Mouse (Mus musculus): ENCODE data around the gene Rnf141. TPM values are rescaled to one million over a fixed set of nuclear protein-coding genes. Genes with fewer than 3 reads are reported as not detected.

Gene Rnf141
- polyA plus RNA-seq, 1 experiment from 2014 or later: 18.3 TPM

- Histone ChIP-seq H3K36me3 (no peaks in the 10 kb centered on the region), H3K27me3 (ENCODE audit: low read depth, poor library complexity, severe bottlenecking) (no peaks in the 10 kb centered on the region), H3K9me3 (replicated peaks) (no peaks in the 10 kb centered on the region), H3K4me3 (no peak overlapping the region), H3K4me1 (0 out of 2 replicates have a peak, but pooled peaks cover 6% of the 10 kb centered on the region), H3K27ac (no peak overlapping the region)
- WGBS: 89% methylated on average over 8 of the region's 8 CpGs
- DNase-seq (ENCODE audit: low spot score): no peak
Measured at GRCm38 (mm10) chr7:110854927-110855546, 10.8 kb upstream of the Rnf141 start.

GRCm38 (mm10) chr7:110854519-110854918 is 10.3 kb upstream of the Rnf141 start:
- Histone ChIP-seq H3K4me1 (0 out of 2 replicates have a peak, but pooled peaks cover 6% of the 10 kb centered on the region), H3K9me3 (replicated peaks) (no peaks in the 10 kb centered on the region), H3K27ac (no peak overlapping the region), H3K4me3 (no peak overlapping the region), H3K36me3 (no peaks in the 10 kb centered on the region), H3K27me3 (ENCODE audit: low read depth, poor library complexity, severe bottlenecking) (no peaks in the 10 kb centered on the region)
- WGBS: 71% methylated on average over 3 of the region's 3 CpGs
- DNase-seq (ENCODE audit: low spot score): no peak

- Histone ChIP-seq H3K36me3 (no peaks in the 10 kb centered on the region), H3K9me3 (replicated peaks) (no peaks in the 10 kb centered on the region), H3K4me1 (0 out of 2 replicates have a peak, but pooled peaks cover 6% of the 10 kb centered on the region), H3K27ac (no peak overlapping the region), H3K27me3 (ENCODE audit: low read depth, poor library complexity, severe bottlenecking) (no peaks in the 10 kb centered on the region), H3K4me3 (no peak overlapping the region)
- 77% methylated on average over 10 of the region's 10 CpGs for WGBS
- no peak for DNase-seq (ENCODE audit: low spot score)
Measured at GRCm38 (mm10) chr7:110853611-110854010, 9.4 kb upstream of the Rnf141 start.

GRCm38 (mm10) chr7:110851541-110852203 is 7.4 kb upstream of the Rnf141 start:
- Histone ChIP-seq H3K36me3 (no peaks in the 10 kb centered on the region), H3K4me1 (0 out of 2 replicates have a peak, but pooled peaks cover 6% of the 10 kb centered on the region), H3K9me3 (replicated peaks) (no peaks in the 10 kb centered on the region), H3K27me3 (ENCODE audit: low read depth, poor library complexity, severe bottlenecking) (no peaks in the 10 kb centered on the region), H3K4me3 (no peak overlapping the region), H3K27ac (no peak overlapping the region)
- 79% methylated on average over 7 of the region's 7 CpGs for WGBS
- no peak for DNase-seq (ENCODE audit: low spot score)

- Histone ChIP-seq H3K4me3 (no peak overlapping the region), H3K36me3 (no peaks in the 10 kb centered on the region), H3K4me1 (peaks cover 5% of the 10 kb centered on the region), H3K27ac (no peak overlapping the region), H3K9me3 (replicated peaks) (0 out of 2 replicates have a peak, but pooled peaks cover 3% of the 10 kb centered on the region), H3K27me3 (ENCODE audit: low read depth, poor library complexity, severe bottlenecking) (no peaks in the 10 kb centered on the region)
- DNase-seq (ENCODE audit: low spot score): no peak
- WGBS: 81% methylated on average over 1 of the region's 1 CpGs
Measured at GRCm38 (mm10) chr7:110848371-110848770, 4.1 kb upstream of the Rnf141 start.

GRCm38 (mm10) chr7:110847321-110847720 is 3.1 kb upstream of the Rnf141 start:
- Histone ChIP-seq H3K4me1 (peaks cover 8% of the 10 kb centered on the region), H3K27ac (no peak overlapping the region), H3K4me3 (no peak overlapping the region), H3K27me3 (ENCODE audit: low read depth, poor library complexity, severe bottlenecking) (no peaks in the 10 kb centered on the region), H3K9me3 (replicated peaks) (0 out of 2 replicates have a peak, but pooled peaks cover 3% of the 10 kb centered on the region), H3K36me3 (no peaks in the 10 kb centered on the region)
- WGBS: 90% methylated on average over 2 of the region's 2 CpGs
- DNase-seq (ENCODE audit: low spot score): no peak

GRCm38 (mm10) chr7:110840332-110840731 is 3.9 kb downstream of the Rnf141 start:
- 77% methylated on average over 4 of the region's 4 CpGs for WGBS
- peaks cover 8% of the 10 kb centered on the region for H3K36me3 ChIP-seq
- H3K9me3 ChIP-seq (replicated peaks): no peaks in the 10 kb centered on the region
- no peaks in the 10 kb centered on the region for H3K27me3 ChIP-seq (ENCODE audit: low read depth, poor library complexity, severe bottlenecking)
- H3K27ac ChIP-seq: no peak overlapping the region
- no peak overlapping the region for H3K4me3 ChIP-seq
- peaks cover 8% of the 10 kb centered on the region for H3K4me1 ChIP-seq
- no peak for DNase-seq (ENCODE audit: low spot score)

GRCm38 (mm10) chr7:110834522-110834921 is 9.7 kb downstream of the Rnf141 start:
- DNase-seq (ENCODE audit: low spot score): no peak
- 73% methylated on average over 3 of the region's 3 CpGs for WGBS
- no peaks in the 10 kb centered on the region for H3K27me3 ChIP-seq (ENCODE audit: low read depth, poor library complexity, severe bottlenecking)
- H3K4me3 ChIP-seq: no peak overlapping the region
- H3K27ac ChIP-seq: no peak overlapping the region
- peaks cover 32% of the 10 kb centered on the region for H3K36me3 ChIP-seq
- no peaks in the 10 kb centered on the region for H3K9me3 ChIP-seq (replicated peaks)
- H3K4me1 ChIP-seq: no peaks in the 10 kb centered on the region

GRCm38 (mm10) chr7:110834018-110834417 is 10.2 kb downstream of the Rnf141 start:
- Histone ChIP-seq H3K27me3 (ENCODE audit: low read depth, poor library complexity, severe bottlenecking) (no peaks in the 10 kb centered on the region), H3K4me1 (no peaks in the 10 kb centered on the region), H3K36me3 (peaks cover 37% of the 10 kb centered on the region), H3K4me3 (no peak overlapping the region), H3K9me3 (replicated peaks) (no peaks in the 10 kb centered on the region), H3K27ac (no peak overlapping the region)
- DNase-seq (ENCODE audit: low spot score): no peak
- 93% methylated on average over 1 of the region's 1 CpGs for WGBS

GRCm38 (mm10) chr7:110833024-110833423 is 11.2 kb downstream of the Rnf141 start:
- Histone ChIP-seq H3K27me3 (ENCODE audit: low read depth, poor library complexity, severe bottlenecking) (no peaks in the 10 kb centered on the region), H3K4me1 (no peaks in the 10 kb centered on the region), H3K4me3 (no peak overlapping the region), H3K9me3 (replicated peaks) (no peaks in the 10 kb centered on the region), H3K36me3 (peaks cover 44% of the 10 kb centered on the region), H3K27ac (no peak overlapping the region)
- no peak for DNase-seq (ENCODE audit: low spot score)
- 89% methylated on average over 1 of the region's 1 CpGs for WGBS

GRCm38 (mm10) chr7:110823995-110824953 is 20.0 kb downstream of the Rnf141 start:
- 89% methylated on average over 8 of the region's 8 CpGs for WGBS
- Histone ChIP-seq H3K36me3 (peaks cover 48% of the 10 kb centered on the region), H3K4me1 (no peaks in the 10 kb centered on the region), H3K9me3 (replicated peaks) (no peaks in the 10 kb centered on the region), H3K27ac (no peak overlapping the region), H3K27me3 (ENCODE audit: low read depth, poor library complexity, severe bottlenecking) (no peaks in the 10 kb centered on the region), H3K4me3 (no peak overlapping the region)
- no peak for DNase-seq (ENCODE audit: low spot score)

GRCm38 (mm10) chr7:110823593-110823992 is 20.7 kb downstream of the Rnf141 start:
- no peaks in the 10 kb centered on the region for H3K27me3 ChIP-seq (ENCODE audit: low read depth, poor library complexity, severe bottlenecking)
- WGBS: 85% methylated on average over 4 of the region's 4 CpGs
- no peaks in the 10 kb centered on the region for H3K9me3 ChIP-seq (replicated peaks)
- no peaks in the 10 kb centered on the region for H3K4me1 ChIP-seq
- no peak overlapping the region for H3K27ac ChIP-seq
- no peak for DNase-seq (ENCODE audit: low spot score)
- no peak overlapping the region for H3K4me3 ChIP-seq
- peaks cover 41% of the 10 kb centered on the region for H3K36me3 ChIP-seq

GRCm38 (mm10) chr7:110823076-110823475 is 21.2 kb downstream of the Rnf141 start:
- no peak for DNase-seq (ENCODE audit: low spot score)
- Histone ChIP-seq H3K27me3 (ENCODE audit: low read depth, poor library complexity, severe bottlenecking) (no peaks in the 10 kb centered on the region), H3K4me3 (no peak overlapping the region), H3K36me3 (peaks cover 38% of the 10 kb centered on the region), H3K4me1 (no peaks in the 10 kb centered on the region), H3K9me3 (replicated peaks) (no peaks in the 10 kb centered on the region), H3K27ac (no peak overlapping the region)
- 65% methylated on average over 8 of the region's 8 CpGs for WGBS

All from limb, embryonic 10.5 days (tissue).